Mouse (Mus musculus): ENCODE data around the gene Mfap5. TPM values are rescaled to one million over a fixed set of nuclear protein-coding genes. Genes with fewer than 3 reads are reported as not detected.
"Not testable (repeated sequence)": the region's sequence is repeated elsewhere in the genome, so short reads cannot be mapped to it uniquely, and the experiment has no call there.

Gene Mfap5
- polyA plus RNA-seq, 1 experiment from 2014 or later = 1.2 TPM

- H3K27me3 ChIP-seq (ENCODE audit: control insufficient read depth, insufficient read depth, low read depth, low read length) = no peaks in the 10 kb centered on the region
- H3K4me3 ChIP-seq (ENCODE audit: low read depth, low read length) = no peak overlapping the region
- no peak overlapping the region for H3K9ac ChIP-seq (ENCODE audit: low read depth, low read length)
- no peaks in the 10 kb centered on the region for H3K4me1 ChIP-seq (ENCODE audit: control insufficient read depth, low read depth, low read length)
- ATAC-seq (ENCODE audit: low read depth) = no peak
- H3K9me3 ChIP-seq (replicated peaks; ENCODE audit: control insufficient read depth, low read length) = no peaks in the 10 kb centered on the region
- H3K36me3 ChIP-seq (ENCODE audit: control insufficient read depth, insufficient read depth) = no peaks in the 10 kb centered on the region
- no peak overlapping the region for H3K27ac ChIP-seq (ENCODE audit: low read length)
- 69% methylated on average over 4 of the region's 4 CpGs for WGBS (ENCODE audit: insufficient replicate concordance)
- H3K4me2 ChIP-seq (ENCODE audit: low read depth, low read length) = no peak overlapping the region
Measured at GRCm38 (mm10) chr6:122505041-122505440, 604 bp upstream of the Mfap5 start.

GRCm38 (mm10) chr6:122508494-122508893 is 2.8 kb downstream of the Mfap5 start:
- H3K9ac ChIP-seq (ENCODE audit: low read depth, low read length) = no peak overlapping the region
- 52% methylated on average over 8 of the region's 8 CpGs for WGBS (ENCODE audit: insufficient replicate concordance)
- no peaks in the 10 kb centered on the region for H3K36me3 ChIP-seq (ENCODE audit: control insufficient read depth, insufficient read depth)
- no peak overlapping the region for H3K27ac ChIP-seq (ENCODE audit: low read length)
- no peaks in the 10 kb centered on the region for H3K9me3 ChIP-seq (replicated peaks; ENCODE audit: control insufficient read depth, low read length)
- no peak overlapping the region for H3K4me2 ChIP-seq (ENCODE audit: low read depth, low read length)
- no peak overlapping the region for H3K4me3 ChIP-seq (ENCODE audit: low read depth, low read length)
- H3K4me1 ChIP-seq (ENCODE audit: control insufficient read depth, low read depth, low read length) = no peaks in the 10 kb centered on the region
- no peak for ATAC-seq (ENCODE audit: low read depth)
- H3K27me3 ChIP-seq (ENCODE audit: control insufficient read depth, insufficient read depth, low read depth, low read length) = no peaks in the 10 kb centered on the region

- no peaks in the 10 kb centered on the region for H3K36me3 ChIP-seq (ENCODE audit: control insufficient read depth, insufficient read depth)
- WGBS (ENCODE audit: insufficient replicate concordance) = 53% methylated on average over 12 of the region's 12 CpGs
- no peaks in the 10 kb centered on the region for H3K9me3 ChIP-seq (replicated peaks; ENCODE audit: control insufficient read depth, low read length)
- no peak for ATAC-seq (ENCODE audit: low read depth)
- H3K9ac ChIP-seq (ENCODE audit: low read depth, low read length) = no peak overlapping the region
- H3K27me3 ChIP-seq (ENCODE audit: control insufficient read depth, insufficient read depth, low read depth, low read length) = no peaks in the 10 kb centered on the region
- no peak overlapping the region for H3K27ac ChIP-seq (ENCODE audit: low read length)
- no peak overlapping the region for H3K4me3 ChIP-seq (ENCODE audit: low read depth, low read length)
- H3K4me2 ChIP-seq (ENCODE audit: low read depth, low read length) = no peak overlapping the region
- no peaks in the 10 kb centered on the region for H3K4me1 ChIP-seq (ENCODE audit: control insufficient read depth, low read depth, low read length)
Measured at GRCm38 (mm10) chr6:122512914-122513878, 7.6 kb downstream of the Mfap5 start.

GRCm38 (mm10) chr6:122514312-122514711 is 8.7 kb downstream of the Mfap5 start:
- H3K9me3 ChIP-seq (replicated peaks; ENCODE audit: control insufficient read depth, low read length) = no peaks in the 10 kb centered on the region
- H3K36me3 ChIP-seq (ENCODE audit: control insufficient read depth, insufficient read depth) = no peaks in the 10 kb centered on the region
- ATAC-seq (ENCODE audit: low read depth) = no peak
- no peaks in the 10 kb centered on the region for H3K27me3 ChIP-seq (ENCODE audit: control insufficient read depth, insufficient read depth, low read depth, low read length)
- no peak overlapping the region for H3K27ac ChIP-seq (ENCODE audit: low read length)
- H3K4me1 ChIP-seq (ENCODE audit: control insufficient read depth, low read depth, low read length) = no peaks in the 10 kb centered on the region
- H3K4me2 ChIP-seq (ENCODE audit: low read depth, low read length) = no peak overlapping the region
- H3K4me3 ChIP-seq (ENCODE audit: low read depth, low read length) = no peak overlapping the region
- 48% methylated on average over 3 of the region's 3 CpGs for WGBS (ENCODE audit: insufficient replicate concordance)
- H3K9ac ChIP-seq (ENCODE audit: low read depth, low read length) = no peak overlapping the region

GRCm38 (mm10) chr6:122515762-122516161 is 10.1 kb downstream of the Mfap5 start:
- H3K4me3 ChIP-seq (ENCODE audit: low read depth, low read length); H3K9me3 ChIP-seq (replicated peaks; ENCODE audit: control insufficient read depth, low read length); H3K4me2 ChIP-seq (ENCODE audit: low read depth, low read length); H3K4me1 ChIP-seq (ENCODE audit: control insufficient read depth, low read depth, low read length); H3K36me3 ChIP-seq (ENCODE audit: control insufficient read depth, insufficient read depth); ATAC-seq (ENCODE audit: low read depth); H3K27me3 ChIP-seq (ENCODE audit: control insufficient read depth, insufficient read depth, low read depth, low read length); H3K27ac ChIP-seq (ENCODE audit: low read length); H3K9ac ChIP-seq (ENCODE audit: low read depth, low read length): not testable (repeated sequence)
- 81% methylated on average over 2 of the region's 2 CpGs for whole genome bisulfite sequencing (ENCODE audit: insufficient replicate concordance)

GRCm38 (mm10) chr6:122517668-122518067 is 12.0 kb downstream of the Mfap5 start:
- H3K27me3 ChIP-seq (ENCODE audit: control insufficient read depth, insufficient read depth, low read depth, low read length) = no peaks in the 10 kb centered on the region
- H3K27ac ChIP-seq (ENCODE audit: low read length) = no peak overlapping the region
- no peak for ATAC-seq (ENCODE audit: low read depth)
- no peak overlapping the region for H3K4me3 ChIP-seq (ENCODE audit: low read depth, low read length)
- H3K36me3 ChIP-seq (ENCODE audit: control insufficient read depth, insufficient read depth) = no peaks in the 10 kb centered on the region
- 61% methylated on average over 1 of the region's 1 CpGs for WGBS (ENCODE audit: insufficient replicate concordance)
- H3K4me1 ChIP-seq (ENCODE audit: control insufficient read depth, low read depth, low read length) = no peaks in the 10 kb centered on the region
- no peaks in the 10 kb centered on the region for H3K9me3 ChIP-seq (replicated peaks; ENCODE audit: control insufficient read depth, low read length)
- H3K4me2 ChIP-seq (ENCODE audit: low read depth, low read length) = no peak overlapping the region
- no peak overlapping the region for H3K9ac ChIP-seq (ENCODE audit: low read depth, low read length)

- Histone ChIP-seq H3K4me3 (ENCODE audit: low read depth, low read length) (no peak overlapping the region), H3K36me3 (ENCODE audit: control insufficient read depth, insufficient read depth) (no peaks in the 10 kb centered on the region), H3K9me3 (replicated peaks; ENCODE audit: control insufficient read depth, low read length) (no peaks in the 10 kb centered on the region), H3K27ac (ENCODE audit: low read length) (no peak overlapping the region), H3K4me2 (ENCODE audit: low read depth, low read length) (no peak overlapping the region), H3K4me1 (ENCODE audit: control insufficient read depth, low read depth, low read length) (no peaks in the 10 kb centered on the region), H3K27me3 (ENCODE audit: control insufficient read depth, insufficient read depth, low read depth, low read length) (no peaks in the 10 kb centered on the region), H3K9ac (ENCODE audit: low read depth, low read length) (no peak overlapping the region)
- no peak for ATAC-seq (ENCODE audit: low read depth)
- WGBS (ENCODE audit: insufficient replicate concordance) = 32% methylated on average over 2 of the region's 2 CpGs
Measured at GRCm38 (mm10) chr6:122519384-122519783, 13.7 kb downstream of the Mfap5 start.

- no peak overlapping the region for H3K4me3 ChIP-seq (ENCODE audit: low read depth, low read length)
- H3K4me1 ChIP-seq (ENCODE audit: control insufficient read depth, low read depth, low read length) = no peaks in the 10 kb centered on the region
- H3K4me2 ChIP-seq (ENCODE audit: low read depth, low read length) = no peak overlapping the region
- no peaks in the 10 kb centered on the region for H3K9me3 ChIP-seq (replicated peaks; ENCODE audit: control insufficient read depth, low read length)
- WGBS (ENCODE audit: insufficient replicate concordance) = 61% methylated on average over 9 of the region's 9 CpGs
- no peak for ATAC-seq (ENCODE audit: low read depth)
- no peaks in the 10 kb centered on the region for H3K27me3 ChIP-seq (ENCODE audit: control insufficient read depth, insufficient read depth, low read depth, low read length)
- H3K27ac ChIP-seq (ENCODE audit: low read length) = no peak overlapping the region
- no peaks in the 10 kb centered on the region for H3K36me3 ChIP-seq (ENCODE audit: control insufficient read depth, insufficient read depth)
- H3K9ac ChIP-seq (ENCODE audit: low read depth, low read length) = no peak overlapping the region
Measured at GRCm38 (mm10) chr6:122522595-122522994, 16.9 kb downstream of the Mfap5 start.

GRCm38 (mm10) chr6:122523289-122523688 is 17.6 kb downstream of the Mfap5 start:
- Histone ChIP-seq H3K9me3 (replicated peaks; ENCODE audit: control insufficient read depth, low read length) (no peaks in the 10 kb centered on the region), H3K4me1 (ENCODE audit: control insufficient read depth, low read depth, low read length) (no peaks in the 10 kb centered on the region), H3K36me3 (ENCODE audit: control insufficient read depth, insufficient read depth) (no peaks in the 10 kb centered on the region), H3K9ac (ENCODE audit: low read depth, low read length) (no peak overlapping the region), H3K4me2 (ENCODE audit: low read depth, low read length) (no peak overlapping the region), H3K4me3 (ENCODE audit: low read depth, low read length) (no peak overlapping the region), H3K27me3 (ENCODE audit: control insufficient read depth, insufficient read depth, low read depth, low read length) (no peaks in the 10 kb centered on the region), H3K27ac (ENCODE audit: low read length) (no peak overlapping the region)
- WGBS (ENCODE audit: insufficient replicate concordance) = 66% methylated on average over 8 of the region's 8 CpGs
- no peak for ATAC-seq (ENCODE audit: low read depth)
